Mouse (Mus musculus) A20 (cell line): ENCODE data around the gene Naip5.
A peak's percentile ranks its signal among the peaks of the same experiment; 100 is the strongest.
"Not testable (repeated sequence)": the region's sequence is repeated elsewhere in the genome, so short reads cannot be mapped to it uniquely, and the experiment has no call there.

Experiments used
- DNase-seq: peaks from one replicate; pipeline ENCODE4 v3.0.0-alpha.2; 2011; ENCODE audit warnings: low read depth, low spot score

Gene Naip5

DNA sequence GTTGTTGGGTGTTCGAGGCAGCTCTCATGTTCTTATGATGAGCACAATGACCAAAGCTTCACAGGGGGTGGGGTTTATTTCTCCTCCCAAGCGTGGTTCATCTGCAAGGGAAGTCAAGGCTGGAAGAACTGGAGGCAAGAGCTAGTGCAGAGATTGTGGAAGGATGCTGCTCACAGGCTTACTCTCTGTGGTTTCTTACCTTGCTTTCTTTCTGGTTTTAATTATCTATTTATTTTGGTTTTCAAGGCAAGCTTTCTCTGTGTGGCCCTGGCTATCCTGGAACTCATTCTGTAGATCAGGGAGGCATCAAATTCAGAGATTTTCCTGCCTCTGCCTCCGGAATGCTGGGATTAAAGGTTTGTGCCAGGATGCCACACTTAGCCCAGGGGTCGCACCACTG is at the start of gene Naip5:
TSS of gene Naip5 (minus strand) at position 101 of the 400 bp plus-strand sequence.
- not testable (repeated sequence) for DNase-seq

- no peak for DNase-seq
Measured at GRCm38 (mm10) chr13:100284611-100285010, 38.5 kb upstream of the Naip5 start.

DNA sequence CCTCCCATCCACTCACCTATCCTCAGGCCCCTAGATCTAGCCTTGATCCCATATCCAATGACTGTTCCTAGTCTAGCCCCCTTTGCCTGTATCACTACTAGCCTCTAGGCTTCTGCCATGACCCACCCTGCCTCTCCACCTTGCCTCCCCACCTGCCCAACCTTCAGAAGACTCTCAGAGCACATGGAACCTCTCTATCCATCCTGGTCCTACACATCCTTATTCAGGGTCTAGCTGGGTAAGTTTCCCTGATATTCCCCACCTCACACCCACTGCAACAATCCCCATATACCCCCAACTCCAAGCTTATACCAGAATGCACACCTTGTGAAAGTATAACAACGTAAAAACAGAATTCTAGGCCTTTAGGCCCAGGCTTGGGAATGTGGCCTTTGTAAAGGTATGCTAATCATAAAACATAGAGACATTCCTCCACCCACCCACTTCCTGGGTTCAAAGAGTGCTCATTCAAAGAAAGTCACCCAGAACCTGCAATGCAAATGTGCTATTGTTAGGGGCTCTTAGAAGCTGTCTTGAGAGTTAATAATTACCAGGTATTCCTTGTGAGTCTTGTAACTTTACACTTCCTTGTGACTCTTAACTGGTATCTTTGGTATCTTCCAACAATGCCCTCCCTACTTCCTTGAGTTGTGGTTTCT is 25.5 kb upstream of the Naip5 start:
- not testable (repeated sequence) for DNase-seq

GRCm38 (mm10) chr13:100256996-100257395 is 10.9 kb upstream of the Naip5 start:
- not testable (repeated sequence) for DNase-seq

- not testable (repeated sequence) for DNase-seq
Measured at GRCm38 (mm10) chr13:100255925-100256324, 9.8 kb upstream of the Naip5 start.

DNA sequence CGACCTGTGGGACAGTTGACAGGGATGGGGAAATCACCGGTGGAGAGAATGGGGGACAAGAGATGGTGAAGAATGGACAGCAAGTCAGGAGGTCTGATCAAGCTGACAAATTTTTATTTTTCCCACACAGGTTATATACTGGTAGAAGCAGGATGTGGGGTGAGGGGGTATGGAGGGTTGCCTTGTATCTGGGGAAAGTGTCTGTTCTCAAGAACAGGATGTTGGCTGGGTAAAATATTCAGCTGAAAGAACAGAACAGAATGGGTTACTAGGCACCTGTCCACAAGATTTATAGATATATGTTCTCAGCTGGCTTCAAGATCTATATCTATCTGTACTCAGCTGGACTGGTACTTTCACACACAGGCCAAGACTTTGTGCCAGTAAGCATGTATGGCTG is 5.8 kb upstream of the Naip5 start:
- DNase-seq = not testable (repeated sequence)

DNA sequence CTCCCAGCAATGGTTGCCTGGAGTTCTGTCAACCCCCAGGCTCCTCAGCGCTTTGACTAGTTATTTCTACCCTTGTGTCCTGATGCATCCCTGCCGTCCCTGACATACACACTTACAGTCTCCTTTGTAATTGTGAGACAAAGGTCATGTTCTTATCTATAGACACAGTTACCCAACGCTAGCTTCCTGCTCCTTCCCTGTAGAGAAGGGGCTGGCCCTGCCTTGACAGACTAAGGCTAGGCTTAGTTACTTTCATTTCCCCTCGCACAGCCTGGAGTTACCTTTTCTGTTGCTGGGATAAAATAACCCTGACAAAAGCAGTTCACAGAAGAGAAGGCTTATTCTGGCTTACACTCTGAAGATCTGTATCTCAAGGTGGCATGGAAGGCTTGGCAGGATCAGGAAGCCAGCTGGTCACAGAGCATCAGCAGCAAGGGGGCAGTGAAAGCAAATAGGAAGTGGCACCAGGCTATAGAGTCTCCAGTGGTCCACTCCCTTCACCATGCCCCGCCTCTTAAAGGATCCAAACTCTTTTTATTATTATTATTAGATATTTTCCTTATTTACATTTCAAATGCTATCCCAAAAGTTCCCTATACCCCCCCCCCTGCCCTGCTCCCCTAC is 885 bp upstream of the Naip5 start:
- DNase-seq = peak; percentile 69

- DNase-seq = no peak
Measured at GRCm38 (mm10) chr13:100243702-100244101, 2.4 kb downstream of the Naip5 start.

GRCm38 (mm10) chr13:100213683-100214082 is 32.4 kb downstream of the Naip5 start:
- DNase-seq = not testable (repeated sequence)

DNA sequence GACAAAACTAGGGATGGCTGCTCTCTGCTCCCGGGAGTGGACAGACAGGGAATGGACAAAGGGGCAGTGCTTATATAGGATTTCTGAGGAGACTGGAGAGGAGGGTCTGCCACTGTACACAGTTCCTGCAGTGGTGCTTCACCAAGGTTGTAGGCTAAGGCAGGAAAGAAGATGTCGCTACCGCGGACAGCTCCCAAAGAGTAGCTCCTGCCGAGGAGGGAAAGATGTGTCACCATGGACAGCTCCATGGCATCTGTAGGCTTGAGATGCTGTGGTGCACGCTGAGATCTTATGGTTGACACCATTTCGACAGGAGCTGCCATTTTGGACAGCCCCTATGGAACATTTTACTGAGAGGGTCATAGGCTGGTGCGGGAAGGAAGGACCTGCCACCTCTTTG is 35.6 kb downstream of the Naip5 start:
- peak; percentile 73 for DNase-seq

DNA sequence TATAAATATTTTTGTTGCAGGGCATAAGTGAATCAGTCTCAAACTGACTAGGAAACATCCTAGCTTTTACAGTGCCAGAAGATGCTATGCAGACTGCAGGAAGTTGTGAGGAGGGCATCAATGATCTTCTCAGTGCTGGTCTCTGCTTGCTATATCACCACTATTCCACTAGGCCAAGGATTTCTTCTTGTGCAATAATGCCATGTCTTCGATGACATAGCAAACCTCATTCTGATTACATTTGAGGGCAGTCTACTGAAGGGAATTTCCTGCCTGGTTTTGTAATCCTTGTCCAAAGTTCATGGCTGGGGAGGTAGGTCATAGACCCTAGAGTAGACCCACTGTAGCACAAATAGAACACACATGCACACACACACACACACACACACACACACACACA is 42.8 kb downstream of the Naip5 start:
- no peak for DNase-seq

GRCm38 (mm10) chr13:100201659-100202333 is 44.3 kb downstream of the Naip5 start, which contains the start of gene Naip2:
Gene Naip2 (minus strand): TSS chr13:100202092.
- DNase-seq = peak; percentile 72

- no peak for DNase-seq
Measured at GRCm38 (mm10) chr13:100200778-100201177, 45.3 kb downstream of the Naip5 start.

- no peak for DNase-seq
Measured at GRCm38 (mm10) chr13:100195421-100195820, 50.7 kb downstream of the Naip5 start.

DNA sequence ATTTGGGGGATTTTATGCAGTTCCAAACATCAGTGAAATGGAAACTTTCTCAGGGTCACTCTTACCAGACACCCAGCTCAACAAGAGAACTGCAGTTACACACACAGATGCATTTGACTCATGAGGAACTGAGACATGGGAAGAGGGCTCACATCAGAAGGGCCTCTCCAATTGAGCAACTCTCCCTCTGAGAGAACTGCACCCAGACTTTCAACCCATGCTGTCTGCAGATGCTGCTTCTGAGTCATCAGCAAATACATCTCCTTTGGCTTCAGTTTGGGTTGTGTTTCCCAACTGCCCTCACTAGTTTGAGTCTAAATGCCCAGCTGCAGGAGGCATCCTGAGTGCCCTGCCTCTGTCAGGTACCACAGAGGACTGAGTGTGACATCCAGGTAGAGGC is 63.0 kb downstream of the Naip5 start:
- DNase-seq = peak; percentile 7

DNA sequence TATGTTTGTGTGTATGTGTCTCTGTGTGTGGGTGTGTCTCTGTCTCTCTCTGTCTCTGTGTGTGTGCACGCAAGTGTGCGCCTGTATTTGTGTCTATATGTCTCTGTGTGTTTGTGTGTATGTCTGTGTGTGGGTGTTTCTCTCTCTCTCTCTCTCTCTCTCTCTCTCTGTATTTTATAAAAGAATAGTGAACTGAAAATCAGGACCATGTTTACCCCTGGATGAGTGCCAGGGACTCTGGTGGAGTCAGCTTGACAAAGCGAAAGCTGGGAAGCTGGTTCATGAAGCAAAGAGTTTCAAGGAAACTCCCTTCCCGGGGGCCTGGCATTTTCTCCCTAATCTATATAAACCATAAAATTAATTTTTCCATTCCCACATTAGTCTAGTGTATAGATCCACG is 71.8 kb downstream of the Naip5 start:
- DNase-seq = not testable (repeated sequence)

DNA sequence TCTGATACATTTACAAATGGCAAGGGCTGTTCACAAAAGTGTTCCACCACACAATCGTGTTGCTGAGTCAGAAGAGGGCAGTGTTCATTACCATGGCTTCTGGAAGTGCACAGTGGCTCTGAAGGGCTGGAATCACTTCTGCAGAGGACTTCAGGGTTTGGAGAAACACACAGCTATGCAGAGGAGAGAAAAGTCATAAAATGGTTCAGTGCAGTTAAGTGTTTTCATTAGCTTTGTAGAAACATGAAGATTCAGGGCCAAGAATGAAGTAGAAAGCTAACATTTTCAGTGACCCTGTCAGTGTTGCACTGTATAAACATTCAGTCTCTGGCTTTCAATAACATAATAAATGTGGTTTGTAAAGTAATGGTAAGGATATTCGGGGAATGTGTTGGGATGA is 79.7 kb downstream of the Naip5 start:
- DNase-seq = not testable (repeated sequence)

DNA sequence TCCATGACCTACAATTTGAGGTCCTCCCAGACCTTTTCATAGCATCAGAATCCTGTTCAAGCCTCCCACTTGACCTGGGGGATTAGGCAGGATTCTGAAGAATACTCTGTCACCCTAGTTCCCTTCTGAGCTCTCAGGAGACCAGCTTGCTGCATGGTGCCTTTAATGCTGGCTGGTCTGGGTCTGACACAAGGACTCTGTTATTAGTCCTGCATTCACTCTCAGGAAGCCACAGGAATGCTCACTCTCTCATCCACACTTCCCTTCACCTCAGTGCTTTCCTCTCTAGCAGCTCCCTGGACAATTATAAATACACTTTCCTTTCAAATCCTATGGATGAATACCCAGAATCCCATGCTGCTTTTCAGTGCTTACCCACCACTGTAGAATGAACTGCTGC is 83.7 kb downstream of the Naip5 start:
- not testable (repeated sequence) for DNase-seq
